Comparison of ENCODE assay signal across 7 mouse cellular contexts in genomic region chr10:80577195-80578130, GRCm38 (mm10). TPM values are rescaled to one million over a fixed set of nuclear protein-coding genes. Genes with fewer than 3 reads are reported as not detected.
DNase-seq lines count a peak whose midpoint lies in the region; ATAC-seq lines count a peak whose summit lies in the region.

TSS of gene Klf16 (minus strand) at chr10:80577321.

- H3K27ac ChIP-seq in embryonic facial prominence, embryonic 10.5 days (replicated peaks), result peak within 1 kb of the TSS; percentile 86
- H3K27ac ChIP-seq in limb, embryonic 10.5 days, result peak within 1 kb of the TSS; percentile 91
- H3K27ac ChIP-seq in midbrain, embryonic 13.5 days, result peak within 1 kb of the TSS; percentile 82

- under 1% methylated on average over 75 of the region's 97 CpGs for WGBS in embryonic facial prominence, embryonic 10.5 days
- WGBS in limb, embryonic 10.5 days, result under 1% methylated on average over 83 of the region's 97 CpGs
- WGBS in midbrain, embryonic 13.5 days, result under 1% methylated on average over 89 of the region's 97 CpGs

- DNase-seq in adrenal gland, postnatal 10 days, result peak; percentile 99
- DNase-seq in embryonic facial prominence, embryonic 10.5 days (ENCODE audit: low spot score), result peak; percentile 98
- peak; percentile 97 for DNase-seq in kidney, adult 11 months
- peak; percentile 99 for DNase-seq in limb, embryonic 10.5 days (ENCODE audit: low spot score)
- peak; percentile 100 for DNase-seq in spleen, adult 12 weeks (ENCODE audit: low spot score)

- H3K36me3 ChIP-seq in embryonic facial prominence, embryonic 10.5 days (replicated peaks), result peaks cover 14% of the 10 kb centered on the region
- H3K36me3 ChIP-seq in limb, embryonic 10.5 days, result peaks cover 19% of the 10 kb centered on the region
- H3K36me3 ChIP-seq in midbrain, embryonic 13.5 days, result 0 out of 2 replicates have a peak, but pooled peaks cover under 1% of the 10 kb centered on the region

- H3K4me3 ChIP-seq in embryonic facial prominence, embryonic 10.5 days, result peak within 1 kb of the TSS; percentile 91
- H3K4me3 ChIP-seq in limb, embryonic 10.5 days, result peak within 1 kb of the TSS; percentile 89
- H3K4me3 ChIP-seq in midbrain, embryonic 13.5 days (replicated peaks), result peak within 1 kb of the TSS; percentile 75

- H3K9ac ChIP-seq in midbrain, embryonic 13.5 days (replicated peaks), result peak within 1 kb of the TSS; percentile 84

- peak within 1 kb of the TSS; percentile 95 for H3K4me2 ChIP-seq in midbrain, embryonic 13.5 days (replicated peaks)

- no peaks in the 10 kb centered on the region for H3K9me3 ChIP-seq in embryonic facial prominence, embryonic 10.5 days
- H3K9me3 ChIP-seq in limb, embryonic 10.5 days (replicated peaks), result no peaks in the 10 kb centered on the region
- H3K9me3 ChIP-seq in midbrain, embryonic 13.5 days, result no peaks in the 10 kb centered on the region

- no peaks in the 10 kb centered on the region for H3K27me3 ChIP-seq in embryonic facial prominence, embryonic 10.5 days (replicated peaks; ENCODE audit: low read depth, poor library complexity, severe bottlenecking)
- no peaks in the 10 kb centered on the region for H3K27me3 ChIP-seq in limb, embryonic 10.5 days (ENCODE audit: low read depth, poor library complexity, severe bottlenecking)
- no peaks in the 10 kb centered on the region for H3K27me3 ChIP-seq in midbrain, embryonic 13.5 days

- H3K4me1 ChIP-seq in embryonic facial prominence, embryonic 10.5 days, result peaks cover 70% of the 10 kb centered on the region
- H3K4me1 ChIP-seq in limb, embryonic 10.5 days, result peaks cover 67% of the 10 kb centered on the region
- H3K4me1 ChIP-seq in midbrain, embryonic 13.5 days (replicated peaks), result peaks cover 53% of the 10 kb centered on the region

- ATAC-seq in granulocyte monocyte progenitor cell, adult 5-6 weeks (replicated peaks; ENCODE audit: poor library complexity, severe bottlenecking), result peak; percentile 70
- ATAC-seq in midbrain, embryonic 13.5 days, result peak; percentile 76

RNA-seq across cellular contexts. Expression of gene Klf16, which starts in this region (rescaled TPM):
- total RNA-seq in adrenal gland, postnatal 10 days (2021), result 10 to 100 TPM; 12.4 to 14.1 TPM
- polyA plus RNA-seq in embryonic facial prominence, embryonic 10.5 days (2016; fragmentation: Nextera tagmentation; extraction: Ambion mirVana), result 8.5 TPM in 2 replicates
- total RNA-seq in granulocyte monocyte progenitor cell, adult 5-6 weeks (2014; fragmentation: Nextera tagmentation), result 9.3 and 10.1 TPM in 2 replicates
- total RNA-seq in granulocyte monocyte progenitor cell, adult 5-6 weeks (2017), result 2.8 and 6.8 TPM in 2 replicates
- 8.7 and 11.3 TPM in 2 replicates for polyA plus RNA-seq in limb, embryonic 10.5 days (2016; fragmentation: Nextera tagmentation; extraction: Ambion mirVana)
- polyA plus RNA-seq in midbrain, embryonic 13.5 days (2015; fragmentation: Nextera tagmentation; extraction: Ambion mirVana), result 3.7 and 4.5 TPM in 2 replicates

Comparison
In these comparisons a context has a peak if more than half of its experiments do, and no peak if none do; other contexts are left out.
1. Peak in every context shown above with its lines: DNase-seq, ATAC-seq, H3K4me3 ChIP-seq and H3K27ac ChIP-seq.